Mouse (Mus musculus) heart, adult 2 months (tissue): ENCODE results near the gene Sorbs1. TPM values are rescaled to one million over a fixed set of nuclear protein-coding genes. Genes with fewer than 3 reads are reported as not detected.

Source experiments
- DNase-seq, 2 experiments: peaks; one replicate each; pipeline ENCODE4 v3.0.0; 2021
- H3K27ac ChIP-seq: fragments of 200-600 bp; 2 replicates; pipeline ENCODE4 v1.8.1; 2022
- H3K27me3 ChIP-seq: fragments of 200-500 bp; 2 replicates; pipeline ENCODE4 v1.6.1; 2012; ENCODE audit warnings: mild to moderate bottlenecking, low read length, inconsistent platforms, mixed read lengths; ENCODE audit not compliant: control insufficient read depth, insufficient read depth
- H3K36me3 ChIP-seq: fragments of 200-500 bp; 2 replicates; pipeline ENCODE4 v1.6.1; 2012; ENCODE audit warnings: low read length, inconsistent platforms; ENCODE audit not compliant: control insufficient read depth, insufficient read depth
- H3K4me1 ChIP-seq: fragments of 200-500 bp; 2 replicates; pipeline ENCODE4 v1.6.1; 2011; ENCODE audit warnings: low read length; ENCODE audit not compliant: control insufficient read depth, insufficient read depth
- H3K4me3 ChIP-seq: fragments of 200-600 bp; 2 replicates; pipeline ENCODE4 v1.8.1; 2022
- H3K79me2 ChIP-seq: fragments of 200-500 bp; replicated peaks from 2 replicates; pipeline ENCODE4 v1.6.1; 2012; ENCODE audit warnings: mild to moderate bottlenecking, inconsistent platforms, low read length, moderate library complexity, mixed read lengths; ENCODE audit not compliant: control insufficient read depth, insufficient read depth
- H3K9ac ChIP-seq: fragments of 200-500 bp; 2 replicates; pipeline ENCODE4 v1.6.1; 2012; ENCODE audit warnings: low read depth, mild to moderate bottlenecking, control low read depth, inconsistent platforms, low read length, mixed read lengths
- CTCF ChIP-seq: fragments of 200-600 bp; IDR thresholded peaks from 2 replicates; pipeline ENCODE4 v1.8.1; 2022; ENCODE audit warnings: antibody characterized with exemption, mild to moderate bottlenecking, moderate library complexity
- EP300 ChIP-seq: fragments of 200-500 bp; IDR thresholded peaks from 2 replicates; pipeline ENCODE4 v1.6.1; 2011; ENCODE audit warnings: low read depth, low read length, control low read depth; ENCODE audit not compliant: insufficient read depth
- POLR2A ChIP-seq: fragments of 200-500 bp; IDR thresholded peaks from 2 replicates; pipeline ENCODE4 v1.6.1; 2011; ENCODE audit warnings: mild to moderate bottlenecking, low read depth, low read length, control low read depth; ENCODE audit not compliant: insufficient read depth
- WGBS: fragments of 180-500 bp; shearing (Covaris S2); methylation state at CpG from one replicate; pipeline ENCODE4 v1.1.7; 2018; 5-methylcytosine and 5-hydroxymethylcytosine counted together
- intact Hi-C: fragments of 180-260 bp; cut with DNase I; formaldehyde crosslinking; loops from one replicate; pipeline ENCODE4 v1.15.1; 2025
- polyA plus RNA-seq: library from polyadenylated mRNA; depleted of rRNA; stranded (reverse); fragments of >200 nt; gene quantifications from 2 replicates; pipeline ENCODE4 v1.2.3, GENCODE M21; 2012
- total RNA-seq, 2 experiments: library from RNA; stranded (reverse); gene quantifications; 2 replicates each; pipeline ENCODE4 v1.2.3; 2021

Sorbs1 gene
- total and polyA plus RNA-seq, 3 experiments = 185 to 971 (median 638) TPM

GRCm38 (mm10) chr19:40288415-40288814, 225.2 kb downstream of the Sorbs1 start:
- H3K9ac ChIP-seq = no peak overlapping the region
- H3K27ac ChIP-seq = no peak overlapping the region; the same call in 1 of the 2 replicates
- TF ChIP-seq CTCF (no peak), EP300 (0 out of 2 replicates have a peak, but pooled peaks have one; percentile 11)
- DNase-seq = no peak
- no peaks in the 10 kb centered on the region for H3K36me3 ChIP-seq
- H3K4me3 ChIP-seq = no peak overlapping the region
- H3K4me1 ChIP-seq = peaks cover 4% of the 10 kb centered on the region
- intact Hi-C loops = no loop called here
- no peaks in the 10 kb centered on the region for H3K79me2 ChIP-seq
- H3K27me3 ChIP-seq = no peaks in the 10 kb centered on the region
- 71% methylated on average over 9 of the region's 9 CpGs for WGBS

- no peaks in the 10 kb centered on the region for H3K79me2 ChIP-seq
- no peak overlapping the region for H3K9ac ChIP-seq
- peaks cover 3% of the 10 kb centered on the region for H3K4me1 ChIP-seq
- H3K4me3 ChIP-seq = no peak overlapping the region
- no peaks in the 10 kb centered on the region for H3K36me3 ChIP-seq
- no peak for DNase-seq
- H3K27ac ChIP-seq = no peak overlapping the region
- no peaks in the 10 kb centered on the region for H3K27me3 ChIP-seq
- no peak for TF ChIP-seq POLR2A
- TF ChIP-seq CTCF = no peak
- no peak for TF ChIP-seq EP300
- 91% methylated on average over 2 of the region's 2 CpGs for WGBS
- intact Hi-C loops = no loop called here
Observed at GRCm38 (mm10) chr19:40284704-40285103, 228.9 kb downstream of the Sorbs1 start.

GRCm38 (mm10) chr19:40283415-40283814, 230.2 kb downstream of the Sorbs1 start:
- H3K4me1 ChIP-seq = peaks cover 3% of the 10 kb centered on the region
- H3K4me3 ChIP-seq = no peak overlapping the region
- DNase-seq = no peak
- H3K36me3 ChIP-seq = no peaks in the 10 kb centered on the region
- intact Hi-C loops = no loop called here
- no peaks in the 10 kb centered on the region for H3K27me3 ChIP-seq
- H3K9ac ChIP-seq = no peak overlapping the region
- no peak overlapping the region for H3K27ac ChIP-seq
- no peaks in the 10 kb centered on the region for H3K79me2 ChIP-seq
- no peak for TF ChIP-seq CTCF
- no peak for TF ChIP-seq POLR2A
- TF ChIP-seq EP300 = no peak
- WGBS = 47% methylated on average over 2 of the region's 2 CpGs

- Histone ChIP-seq H3K27me3 (no peaks in the 10 kb centered on the region), H3K4me3 (no peak overlapping the region), H3K79me2 (no peaks in the 10 kb centered on the region), H3K9ac (peak overlapping the region; percentile 26; the same call in 1 of the 2 replicates), H3K4me1 (peaks cover 7% of the 10 kb centered on the region), H3K36me3 (peaks cover 3% of the 10 kb centered on the region; the same call in 1 of the 2 replicates), H3K27ac (peak overlapping the region; percentile 90)
- WGBS = 13% methylated on average over 8 of the region's 8 CpGs
- intact Hi-C loops = no loop called here
- TF ChIP-seq EP300 = peak; percentile 73; the same call in 1 of the 2 replicates
- TF ChIP-seq CTCF = no peak
- TF ChIP-seq POLR2A = peak; percentile 38; the same call in 1 of the 2 replicates
- DNase-seq = peak; percentile 59 to 73
Observed at GRCm38 (mm10) chr19:40278372-40279023, 235.1 kb downstream of the Sorbs1 start.

GRCm38 (mm10) chr19:40277494-40277893, 236.1 kb downstream of the Sorbs1 start:
- intact Hi-C loops = no loop called here

More at GRCm38 (mm10) chr19:40277494-40277893, 236.1 kb downstream of the Sorbs1 start:
- peaks cover 7% of the 10 kb centered on the region for H3K4me1 ChIP-seq
- no peak overlapping the region for H3K4me3 ChIP-seq
- no peak for TF ChIP-seq EP300
- no peak for TF ChIP-seq POLR2A
- no peak for TF ChIP-seq CTCF
- no peak overlapping the region for H3K27ac ChIP-seq
- H3K79me2 ChIP-seq = no peaks in the 10 kb centered on the region
- no peak overlapping the region for H3K9ac ChIP-seq
- no peak for DNase-seq
- 94% methylated on average over 8 of the region's 8 CpGs for WGBS
- no peaks in the 10 kb centered on the region for H3K27me3 ChIP-seq
- peaks cover 3% of the 10 kb centered on the region; the same call in 1 of the 2 replicates for H3K36me3 ChIP-seq
